Mouse (Mus musculus) c-Kit-positive CD71-positive TER-119-positive erythroid progenitor cells, embryonic 14.5 days (primary cell): ENCODE results near the gene Vmn1r188.
A peak's percentile ranks its signal among the peaks of the same experiment; 100 is the strongest.
"Not testable (repeated sequence)": the region's sequence is repeated elsewhere in the genome, so short reads cannot be mapped to it uniquely, and the experiment has no call there.

Source experiments
- DNase-seq: peaks from one replicate; pipeline ENCODE4 v3.0.0-alpha.2; 2013; ENCODE audit warnings: low spot score

The Vmn1r188 gene

GRCm38 (mm10) chr13:22049737-22050440 lies 34.4 kb upstream of the Vmn1r188 start:
- DNase-seq: peak; percentile 55

GRCm38 (mm10) chr13:22050591-22051522 lies 33.4 kb upstream of the Vmn1r188 start:
- peak; percentile 91 for DNase-seq

GRCm38 (mm10) chr13:22051523-22051859 lies 32.7 kb upstream of the Vmn1r188 start:
- DNase-seq: no peak

GRCm38 (mm10) chr13:22053754-22054153 lies 30.5 kb upstream of the Vmn1r188 start:
- no peak for DNase-seq

- DNase-seq: no peak
Observed at GRCm38 (mm10) chr13:22061422-22061821, 22.8 kb upstream of the Vmn1r188 start.

GRCm38 (mm10) chr13:22063468-22063867 lies 20.8 kb upstream of the Vmn1r188 start:
- DNase-seq: no peak

- DNase-seq: not testable (repeated sequence)
Observed at GRCm38 (mm10) chr13:22105724-22106123, 21.5 kb downstream of the Vmn1r188 start, which contains the start of gene Vmn1r189. Gene Vmn1r189, minus strand, starts transcription at chr13:22105824.

- not testable (repeated sequence) for DNase-seq
Observed at GRCm38 (mm10) chr13:22136495-22137293, 52.5 kb downstream of the Vmn1r188 start.
